Mouse (Mus musculus) liver, adult 2 months (tissue): ENCODE data around the gene 4921539E11Rik.

Experiments
- CTCF ChIP-seq: fragments of 200-500 bp; IDR thresholded peaks from 2 replicates; pipeline ENCODE4 v1.5.1; 2011; ENCODE audit warnings: low read depth, low read length, control low read depth
- POLR2A ChIP-seq: fragments of 200-500 bp; IDR thresholded peaks from 2 replicates; pipeline ENCODE4 v1.6.1; 2011; ENCODE audit warnings: low read length, control low read depth; ENCODE audit not compliant: insufficient read depth; ENCODE audit errors: extremely low read depth

GRCm38 (mm10) chr4:103258817-103259216, 31.8 kb downstream of the 4921539E11Rik start:
- TF ChIP-seq CTCF (no peak), POLR2A (no peak)
